Mouse (Mus musculus) mature B cell (primary cell): ENCODE measurements around the gene Srp9.
"Not testable (repeated sequence)": the region's sequence is repeated elsewhere in the genome, so short reads cannot be mapped to it uniquely, and the experiment has no call there.

Source experiments
- in situ Hi-C: fragments of 300-500 bp; cut with MboI; formaldehyde crosslinking; loops from 2 replicates; pipeline ENCODE4 v1.14.3; 2019

Srp9 gene

DNA sequence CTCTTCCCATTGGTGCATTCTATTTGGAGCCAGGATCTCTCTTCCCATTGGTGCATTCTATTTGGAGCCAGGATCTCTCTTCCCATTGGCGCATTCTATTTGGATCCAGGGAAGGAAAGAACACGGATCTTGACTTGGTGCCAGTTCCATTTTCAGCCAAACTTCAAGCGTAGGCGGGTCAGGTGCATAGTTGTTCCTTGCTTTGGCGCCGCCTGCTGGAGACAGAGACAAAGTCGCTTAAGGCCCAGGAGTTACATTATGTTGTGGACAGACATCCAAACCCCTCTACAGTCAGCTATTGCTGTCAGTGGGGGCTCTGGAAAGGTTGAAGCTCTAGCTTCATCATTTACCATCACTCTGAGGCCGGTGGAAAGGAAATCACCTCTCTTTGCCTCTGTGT is 18.8 kb downstream of the Srp9 start:
- in situ Hi-C loops: loop anchor here (25.0 kb wide), 1 partner anchor 394 kb away; no protein-coding TSS in a partner anchor

- in situ Hi-C loops: loop anchor here (25.0 kb wide), 1 partner anchor 392 kb away; no protein-coding TSS in a partner anchor
Observed at GRCm38 (mm10) chr1:182145546-182145945, 21.0 kb downstream of the Srp9 start.

- in situ Hi-C loops: loop anchor here (25.0 kb wide), 1 partner anchor 388 kb away; no protein-coding TSS in a partner anchor
Observed at GRCm38 (mm10) chr1:182148864-182149514, 24.5 kb downstream of the Srp9 start.

GRCm38 (mm10) chr1:182149966-182150365 is 25.4 kb downstream of the Srp9 start:
- in situ Hi-C loops: loop anchor here (25.0 kb wide), 1 partner anchor 387 kb away; no protein-coding TSS in a partner anchor

- in situ Hi-C loops: no loop called here
Observed at GRCm38 (mm10) chr1:182157734-182158133, 33.2 kb downstream of the Srp9 start.

DNA sequence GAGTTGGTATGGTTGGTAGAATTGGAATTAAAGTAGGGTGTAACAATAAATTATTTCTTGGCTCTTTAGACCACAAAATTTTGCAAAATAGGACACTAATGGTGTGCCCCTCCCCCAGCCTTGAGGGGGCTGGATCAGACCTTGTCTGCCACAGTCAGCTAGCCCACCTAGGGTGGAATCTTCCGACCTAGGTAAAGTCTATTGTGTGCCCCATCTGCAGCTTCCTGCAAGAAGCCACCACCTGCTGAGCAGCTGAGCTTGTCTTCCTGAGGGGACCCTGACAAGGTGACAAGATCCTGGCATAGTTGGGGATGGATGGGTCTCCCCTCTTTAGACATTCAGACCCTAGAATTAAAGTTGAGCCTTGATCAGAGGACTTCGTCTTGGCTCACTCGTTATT is 35.0 kb downstream of the Srp9 start:
- in situ Hi-C loops: no loop called here

GRCm38 (mm10) chr1:182162951-182163350 is 38.4 kb downstream of the Srp9 start:
- in situ Hi-C loops: no loop called here

DNA sequence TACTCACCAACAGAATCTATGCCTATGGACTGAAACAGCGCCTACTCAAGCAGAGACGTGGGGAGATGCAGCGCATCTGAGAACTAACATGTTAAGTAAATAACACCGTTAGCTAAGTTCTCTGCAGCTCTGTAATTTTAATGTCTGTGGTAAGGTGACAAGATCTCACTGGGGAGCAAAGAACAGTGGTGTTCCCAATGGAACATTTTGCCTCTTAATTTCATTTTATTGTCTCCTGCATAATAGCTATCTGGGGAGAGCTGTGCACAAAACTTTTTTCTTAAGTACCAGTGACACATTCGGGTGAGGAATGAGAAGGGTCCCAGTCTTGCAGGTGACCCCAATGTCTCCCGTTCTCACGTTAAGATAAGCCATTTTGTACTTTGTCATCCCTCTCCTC is 39.8 kb downstream of the Srp9 start, which contains the start of gene Vmn1r1:
Gene Vmn1r1, minus strand, starts transcription at position 101 of the 400 bp plus-strand sequence.
- in situ Hi-C loops: no loop called here

- in situ Hi-C loops: not testable (repeated sequence)
Observed at GRCm38 (mm10) chr1:182170206-182170605, 45.7 kb downstream of the Srp9 start.

- in situ Hi-C loops: not testable (repeated sequence)
Observed at GRCm38 (mm10) chr1:182176985-182177384, 52.4 kb downstream of the Srp9 start.

- in situ Hi-C loops: no loop called here
Observed at GRCm38 (mm10) chr1:182181456-182182305, 57.1 kb downstream of the Srp9 start.
